Mouse (Mus musculus) urinary bladder, postnatal 36 days (tissue): ENCODE measurements around the gene Prss35.

Experiments
- DNase-seq, 2 experiments: peaks; one replicate each; pipeline ENCODE4 v3.0.0; 2022; ENCODE audit warnings: low spot score in 2 of 2, mixed read lengths in 1 of 2

Gene Prss35

DNA sequence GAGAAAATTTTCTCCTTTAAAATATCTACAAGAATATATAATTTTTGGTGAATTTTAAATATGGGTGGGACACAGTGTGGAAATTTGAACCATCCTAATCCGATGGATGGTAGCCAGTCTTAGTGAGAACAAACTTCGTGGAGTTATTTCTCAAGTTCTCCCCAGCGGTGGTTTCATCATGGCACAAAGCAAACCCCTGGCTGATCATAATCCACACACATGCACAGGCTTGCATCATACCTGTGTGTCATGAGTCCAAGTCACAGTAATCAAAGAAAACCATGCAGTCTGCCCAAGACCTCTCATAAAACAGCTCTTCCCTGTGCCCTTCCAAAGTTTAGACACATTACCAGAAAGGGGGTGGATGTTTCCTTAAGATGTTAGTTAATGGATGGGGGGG lies 13.6 kb upstream of the Prss35 start:
- peak; percentile 10 to 46 for DNase-seq

DNA sequence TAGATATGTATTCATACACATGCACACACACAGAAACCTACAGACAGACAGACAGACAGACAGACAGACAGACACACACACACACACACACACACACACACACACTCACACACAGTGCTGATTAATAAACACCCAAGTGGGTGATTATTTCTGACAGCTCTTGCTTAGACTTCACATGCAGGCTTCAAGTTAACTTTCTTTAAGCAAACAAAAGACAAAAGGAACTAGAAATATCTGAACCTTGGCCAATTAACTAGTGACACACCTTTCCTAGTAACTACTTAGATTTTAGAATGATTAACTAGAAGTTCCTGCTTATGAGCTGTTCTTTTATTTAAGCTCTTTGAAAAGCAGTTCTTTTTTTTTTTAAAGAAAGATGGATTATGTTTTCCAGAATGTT lies 9.1 kb upstream of the Prss35 start:
- DNase-seq = no peak

- no peak for DNase-seq
Measured at GRCm38 (mm10) chr9:86734795-86735194, 8.7 kb upstream of the Prss35 start.

- DNase-seq = no peak
Measured at GRCm38 (mm10) chr9:86736991-86737390, 6.5 kb upstream of the Prss35 start.

DNA sequence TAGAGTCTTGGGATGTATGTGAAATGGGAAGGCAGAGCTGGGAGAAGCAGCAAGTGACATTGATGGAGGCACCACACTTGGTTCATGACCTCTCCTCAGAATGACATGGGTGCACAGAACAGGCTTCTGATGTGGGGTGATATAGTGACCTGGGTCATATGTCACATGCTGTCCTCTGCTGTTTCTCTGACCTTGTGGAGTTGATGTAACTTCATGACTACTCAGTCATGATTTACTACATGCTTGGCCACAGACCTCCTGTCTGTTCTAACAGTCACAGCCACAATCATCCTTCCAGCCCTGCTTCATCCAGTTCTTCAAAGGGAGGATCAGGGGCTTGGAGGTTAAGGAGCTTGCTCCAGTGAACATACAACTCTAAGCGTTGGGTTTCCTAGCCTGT lies 5.4 kb upstream of the Prss35 start:
- DNase-seq = no peak

DNA sequence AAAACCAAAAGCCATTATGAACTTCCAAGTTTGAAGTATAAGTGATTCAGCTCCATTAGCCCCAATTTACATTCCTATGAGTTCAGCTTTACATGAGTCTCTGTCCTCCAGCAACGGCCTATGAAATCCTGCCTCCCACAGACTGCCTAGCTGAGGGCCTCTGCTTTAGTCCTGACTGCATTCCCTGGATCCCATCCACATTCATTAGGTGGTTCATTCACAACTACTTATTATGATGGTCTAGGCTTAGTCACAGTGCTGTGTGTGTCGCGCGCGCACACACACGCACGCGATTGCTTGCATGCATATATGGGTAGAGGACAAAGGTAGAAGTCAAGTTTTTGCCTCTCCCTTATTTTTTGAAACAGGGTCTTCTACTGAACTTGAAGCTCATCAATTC lies 4.6 kb upstream of the Prss35 start:
- DNase-seq = no peak

- DNase-seq = no peak
Measured at GRCm38 (mm10) chr9:86739971-86740370, 3.5 kb upstream of the Prss35 start.

GRCm38 (mm10) chr9:86744041-86744440 lies 592 bp downstream of the Prss35 start:
- no peak for DNase-seq

GRCm38 (mm10) chr9:86745926-86746581 lies 2.6 kb downstream of the Prss35 start:
- peak; percentile 41 to 63 for DNase-seq

GRCm38 (mm10) chr9:86762477-86763376 lies 19.3 kb downstream of the Prss35 start:
- no peak for DNase-seq

- no peak for DNase-seq
Measured at GRCm38 (mm10) chr9:86764002-86764401, 20.6 kb downstream of the Prss35 start.

GRCm38 (mm10) chr9:86766991-86767390 lies 23.5 kb downstream of the Prss35 start:
- no peak for DNase-seq

DNA sequence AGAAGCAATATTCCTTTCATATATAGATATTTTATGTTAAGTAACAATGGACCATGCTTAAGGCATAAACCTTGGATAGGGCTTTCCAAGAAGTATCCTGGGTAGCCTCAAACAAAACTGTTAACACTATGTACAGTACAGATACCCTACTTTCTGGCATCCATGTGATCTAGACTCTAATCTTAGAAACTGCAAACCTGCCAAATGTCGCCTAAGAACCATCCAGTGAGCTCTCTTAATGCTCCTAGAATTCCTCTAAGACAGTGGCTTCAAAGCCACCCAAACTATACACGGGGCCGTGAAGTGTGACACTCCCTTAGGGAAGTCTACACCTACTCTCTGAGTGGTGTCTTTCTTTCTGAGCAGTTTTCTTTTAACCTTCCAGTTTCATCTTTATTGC lies 29.4 kb downstream of the Prss35 start:
- no peak for DNase-seq

GRCm38 (mm10) chr9:86773996-86774395 lies 30.5 kb downstream of the Prss35 start:
- DNase-seq = no peak

- DNase-seq = no peak
Measured at GRCm38 (mm10) chr9:86775374-86775773, 31.9 kb downstream of the Prss35 start.

- DNase-seq = no peak
Measured at GRCm38 (mm10) chr9:86777309-86777708, 33.9 kb downstream of the Prss35 start.

DNA sequence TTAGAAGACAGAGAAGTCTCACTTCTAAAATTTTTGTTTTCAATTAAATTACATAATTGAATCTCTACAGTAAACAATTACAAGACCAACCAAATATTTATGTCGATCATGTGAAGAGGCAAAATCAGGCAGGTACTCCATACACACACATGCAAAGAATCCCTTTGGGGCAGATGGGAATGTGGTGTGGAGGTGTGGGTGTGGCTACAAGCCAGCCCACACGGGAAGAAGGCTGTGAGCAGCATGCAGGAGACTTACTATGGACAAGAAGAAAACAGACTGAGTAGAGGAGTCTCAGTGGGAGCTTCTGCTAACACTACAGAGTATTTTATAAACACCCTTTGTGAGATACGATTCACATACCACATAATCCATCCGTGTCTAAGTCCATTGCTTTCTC lies 34.8 kb downstream of the Prss35 start:
- DNase-seq = no peak

GRCm38 (mm10) chr9:86781426-86781825 lies 38.0 kb downstream of the Prss35 start:
- DNase-seq = no peak

DNA sequence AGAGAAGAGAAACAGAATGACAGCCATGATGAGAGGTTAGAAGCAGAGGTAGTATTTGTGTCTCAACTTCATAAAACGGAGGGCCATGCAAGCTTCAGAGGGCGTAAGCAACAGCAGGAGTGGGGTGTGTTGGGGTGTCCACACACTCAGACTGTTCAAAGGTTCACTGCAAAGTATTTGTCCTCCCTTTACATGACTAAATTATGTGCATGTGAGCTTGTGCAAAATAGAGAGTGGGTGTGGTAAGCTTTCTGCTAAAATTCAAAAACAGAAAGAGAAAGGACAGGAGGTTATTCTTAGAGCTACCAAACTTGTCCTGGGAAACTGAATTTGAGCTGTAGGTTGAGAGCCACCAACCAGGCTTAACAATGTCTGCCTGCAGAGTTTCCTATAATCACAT lies 39.4 kb downstream of the Prss35 start:
- no peak for DNase-seq

DNA sequence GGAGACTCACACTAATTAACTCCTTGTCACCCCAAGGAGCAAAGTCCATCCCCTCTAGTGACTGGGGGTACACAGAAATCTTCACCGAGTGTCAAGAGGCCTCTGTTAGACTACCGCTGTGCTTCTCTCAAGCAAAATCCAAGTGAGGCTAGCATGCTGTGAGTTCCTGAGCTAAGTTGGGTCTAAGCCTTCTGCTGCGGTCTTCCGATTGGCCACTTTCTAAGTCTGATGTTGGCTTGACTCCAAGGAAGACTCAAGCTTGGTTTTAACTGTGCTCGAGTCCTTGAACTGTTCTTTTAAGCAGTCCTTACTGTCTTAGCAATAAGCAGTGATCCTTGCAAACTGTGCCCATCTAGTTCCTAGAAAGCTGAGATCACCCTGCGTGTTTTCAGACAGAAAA lies 45.7 kb downstream of the Prss35 start:
- no peak for DNase-seq

- no peak for DNase-seq
Measured at GRCm38 (mm10) chr9:86791927-86792326, 48.5 kb downstream of the Prss35 start.

- no peak for DNase-seq
Measured at GRCm38 (mm10) chr9:86795236-86795635, 51.8 kb downstream of the Prss35 start.

GRCm38 (mm10) chr9:86797553-86797952 lies 54.1 kb downstream of the Prss35 start:
- DNase-seq = no peak
